Mouse (Mus musculus): Measurements from ENCODE around the gene Rgs7bp. TPM values are rescaled to one million over a fixed set of nuclear protein-coding genes. Genes with fewer than 3 reads are reported as not detected.

Rgs7bp gene
- total and polyA plus RNA-seq, 3 experiments, result not detected

DNA sequence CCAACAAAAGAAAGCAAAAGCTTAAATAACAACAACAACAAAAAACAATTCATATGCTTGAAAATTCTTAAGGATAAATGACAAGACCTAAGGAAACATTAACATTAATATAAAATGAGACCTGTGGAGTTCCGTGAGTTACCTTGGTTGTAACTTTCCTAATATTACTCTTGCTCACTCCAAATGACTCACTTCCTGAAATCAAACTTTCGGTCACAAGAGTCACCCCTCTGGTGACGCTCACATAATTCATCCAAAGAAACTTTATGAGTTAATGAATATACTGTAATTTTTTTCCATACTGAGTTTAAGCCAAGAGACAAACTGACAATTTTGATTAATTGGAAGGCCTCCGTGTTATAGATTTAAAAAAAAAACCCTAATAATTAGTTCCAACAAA lies 69.0 kb downstream of the Rgs7bp start:
- H3K27ac ChIP-seq (ENCODE audit: insufficient read depth, low read depth), result no peak overlapping the region
- in situ Hi-C loops (cut with MboI; ENCODE audit: low pct_ligation_motif_present, low pct_unique_long_range_greater_than_20kb, low sequenced_read_pairs) (no loop called here), dilution Hi-C loops (cut with MboI; ENCODE audit: extremely low pct_ligation_motif_present, extremely low pct_unique_long_range_greater_than_20kb, low sequenced_read_pairs) (no loop called here)
- H3K4me1 ChIP-seq (ENCODE audit: control insufficient read depth in 1 of 2, insufficient read depth in 2 of 2), result no peaks in the 10 kb centered on the region
- no peaks in the 10 kb centered on the region for H3K27me3 ChIP-seq (replicated peaks)
- H3K9ac ChIP-seq (ENCODE audit: insufficient read depth, low read depth), result no peak overlapping the region
- peak; percentile 2 for DNase-seq (ENCODE audit: extremely low read depth)
- no peaks in the 10 kb centered on the region for H3K79me2 ChIP-seq (replicated peaks; ENCODE audit: control insufficient read depth, extremely low read depth, insufficient read depth, poor library complexity, severe bottlenecking)
- TF ChIP-seq EP300 (IDR thresholded peaks at IDR 0.05; ENCODE audit: low read length) (0 out of 2 replicates have a peak, but pooled peaks have one; percentile 22), BHLHE40 (IDR thresholded peaks at IDR 0.05; ENCODE audit: low read depth, low read length) (peak; percentile 68), MAFK (IDR thresholded peaks at IDR 0.05; ENCODE audit: insufficient replicate concordance, low read length) (no peak), MXI1 (IDR thresholded peaks at IDR 0.05; ENCODE audit: low read depth, low read length) (no peak), IRF4 (IDR thresholded peaks at IDR 0.05; ENCODE audit: low read depth, low read length) (peak; percentile 41)
- H3K36me3 ChIP-seq (replicated peaks in 1 of 2; ENCODE audit: control insufficient read depth in 1 of 2, insufficient read depth in 1 of 2, low read length in 1 of 2), result no peaks in the 10 kb centered on the region
- no peak overlapping the region for H3K4me3 ChIP-seq (replicated peaks in 1 of 3; ENCODE audit: low read depth in 2 of 3, low read length in 2 of 3, poor library complexity in 1 of 3)
- no peaks in the 10 kb centered on the region for H3K9me3 ChIP-seq (replicated peaks; ENCODE audit: low read length)
- no peak overlapping the region for H3K4me2 ChIP-seq (ENCODE audit: insufficient read depth, low read depth, poor library complexity, severe bottlenecking)

DNA sequence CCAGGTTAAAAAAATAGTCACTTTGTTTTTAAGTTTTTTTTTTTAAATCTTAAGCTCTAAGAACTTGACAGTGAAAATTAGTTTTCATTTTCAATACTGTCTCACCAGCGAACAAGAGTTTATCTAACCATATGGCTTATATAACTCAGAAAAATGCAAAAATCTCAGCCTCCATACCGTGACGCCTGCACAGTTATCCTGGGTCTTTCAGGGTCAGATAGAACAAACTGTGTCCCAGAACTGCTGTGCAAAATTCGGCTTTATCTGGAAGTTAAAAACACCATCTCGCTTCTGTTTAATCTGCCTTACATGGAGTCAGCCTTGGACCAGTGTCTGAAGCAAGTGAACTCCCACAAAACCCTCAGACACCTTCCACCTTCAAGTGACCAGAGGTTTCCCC lies 70.7 kb downstream of the Rgs7bp start:
- in situ Hi-C loops (cut with MboI; ENCODE audit: low pct_ligation_motif_present, low pct_unique_long_range_greater_than_20kb, low sequenced_read_pairs), result no loop called here
- Histone ChIP-seq H3K4me2 (ENCODE audit: insufficient read depth, low read depth, poor library complexity, severe bottlenecking) (no peak overlapping the region), H3K36me3 (replicated peaks in 1 of 2; ENCODE audit: control insufficient read depth in 1 of 2, insufficient read depth in 1 of 2, low read length in 1 of 2) (no peaks in the 10 kb centered on the region), H3K4me1 (ENCODE audit: control insufficient read depth in 1 of 2, insufficient read depth in 2 of 2) (no peaks in the 10 kb centered on the region), H3K9me3 (replicated peaks; ENCODE audit: low read length) (no peaks in the 10 kb centered on the region), H3K4me3 (replicated peaks in 1 of 3; ENCODE audit: low read depth in 2 of 3, low read length in 2 of 3, poor library complexity in 1 of 3) (no peak overlapping the region), H3K9ac (ENCODE audit: insufficient read depth, low read depth) (no peak overlapping the region), H3K27ac (ENCODE audit: insufficient read depth, low read depth) (no peak overlapping the region), H3K79me2 (replicated peaks; ENCODE audit: control insufficient read depth, extremely low read depth, insufficient read depth, poor library complexity, severe bottlenecking) (no peaks in the 10 kb centered on the region), H3K27me3 (replicated peaks) (no peaks in the 10 kb centered on the region)
- TF ChIP-seq MAZ (IDR thresholded peaks at IDR 0.05; ENCODE audit: low read depth, low read length), result no peak
- TF ChIP-seq CHD1 (IDR thresholded peaks at IDR 0.05; ENCODE audit: low read depth, low read length), result no peak
- TF ChIP-seq BHLHE40 (IDR thresholded peaks at IDR 0.05; ENCODE audit: low read depth, low read length), result no peak
- TF ChIP-seq ZKSCAN1 (IDR thresholded peaks at IDR 0.05; ENCODE audit: borderline replicate concordance, low read depth, low read length), result no peak
- TF ChIP-seq JUND (conservative IDR thresholded peaks at IDR 0.05; ENCODE audit: low read depth, low read length), result no peak
- no peak for TF ChIP-seq EP300 (IDR thresholded peaks at IDR 0.05; ENCODE audit: low read length)
- no peak for TF ChIP-seq MYC (IDR thresholded peaks at IDR 0.05; ENCODE audit: low read depth, low read length)
- no peak for TF ChIP-seq ZNF384 (IDR thresholded peaks at IDR 0.05; ENCODE audit: low read depth, low read length)
- no peak for TF ChIP-seq ZC3H11A (IDR thresholded peaks at IDR 0.05; ENCODE audit: low read depth, low read length)
- TF ChIP-seq ELF1 (IDR thresholded peaks at IDR 0.05; ENCODE audit: low read depth, low read length), result no peak
- no peak for TF ChIP-seq NELFE (IDR thresholded peaks at IDR 0.05; ENCODE audit: low read depth, low read length)
- no peak for TF ChIP-seq IRF4 (IDR thresholded peaks at IDR 0.05; ENCODE audit: low read depth, low read length)
- no peak for TF ChIP-seq CTCF (conservative IDR thresholded peaks at IDR 0.05 in 1 of 2, IDR thresholded peaks at IDR 0.05 in 1 of 2; ENCODE audit: low read depth in 2 of 2, low read length in 2 of 2)
- no peak for TF ChIP-seq POLR2A (IDR thresholded peaks at IDR 0.05; ENCODE audit: low read depth, low read length)
- TF ChIP-seq MXI1 (IDR thresholded peaks at IDR 0.05; ENCODE audit: low read depth, low read length), result no peak
- no peak for TF ChIP-seq RAD21 (IDR thresholded peaks at IDR 0.05; ENCODE audit: low read depth, low read length)
- dilution Hi-C loops (cut with MboI; ENCODE audit: extremely low pct_ligation_motif_present, extremely low pct_unique_long_range_greater_than_20kb, low sequenced_read_pairs), result no loop called here
- no peak for DNase-seq (ENCODE audit: extremely low read depth)

Data from CH12.LX (cell line).